Mouse (Mus musculus): ENCODE results near the gene 2010111I01Rik.

- TF ChIP-seq EP300 (IDR thresholded peaks at IDR 0.05; ENCODE audit: low read depth) (no peak), CTCF (IDR thresholded peaks at IDR 0.05; ENCODE audit: low read depth) (no peak)
Measured at GRCm38 (mm10) chr13:63313748-63314607, 349.3 kb downstream of the 2010111I01Rik start.

Measured in liver, embryonic 14.5 days (tissue).